Mouse (Mus musculus): ENCODE measurements around the gene 1700066M21Rik.

- TF ChIP-seq POLR2A (IDR thresholded peaks at IDR 0.05; ENCODE audit: insufficient read depth, low read depth, low read length) (no peak), CTCF (IDR thresholded peaks at IDR 0.05; ENCODE audit: insufficient read depth, low read depth, low read length) (no peak)
Observed at GRCm38 (mm10) chr1:57358546-57358945, 18.9 kb upstream of the 1700066M21Rik start.

Data from olfactory bulb, adult 2 months (tissue).